Mouse (Mus musculus): ENCODE results near the gene Gm49510.

GRCm38 (mm10) chr15:78914823-78915659, 15.6 kb downstream of the Gm49510 start:
- TF ChIP-seq CTCF (IDR thresholded peaks at IDR 0.05; ENCODE audit: low read depth, low read length) (no peak), TAL1 (conservative IDR thresholded peaks at IDR 0.05; ENCODE audit: low read depth, low read length) (no peak), GATA1 (IDR thresholded peaks at IDR 0.05; ENCODE audit: borderline replicate concordance, low read length) (no peak), POLR2AphosphoS5 (IDR thresholded peaks at IDR 0.05; ENCODE audit: insufficient replicate concordance, low read depth, low read length) (no peak), GATA2 (IDR thresholded peaks at IDR 0.05; ENCODE audit: borderline replicate concordance, low read depth, low read length) (no peak)

Measured in G1E (cell line).